Mouse (Mus musculus): ENCODE results near the gene Tmem233. TPM values are rescaled to one million over a fixed set of nuclear protein-coding genes. Genes with fewer than 3 reads are reported as not detected.

Gene Tmem233
- total and polyA plus RNA-seq, 3 experiments = 6.0 TPM; not detected in 2

GRCm38 (mm10) chr5:116115071-116115834, 32.2 kb upstream of the Tmem233 start:
- Histone ChIP-seq H3K4me3 (ENCODE audit: control insufficient read depth in 1 of 2, insufficient read depth in 1 of 2, low read depth in 2 of 2, low read length in 2 of 2) (no peak overlapping the region), H3K36me3 (ENCODE audit: control insufficient read depth in 1 of 2, insufficient read depth in 2 of 2, low read length in 2 of 2) (no peaks in the 10 kb centered on the region), H3K27ac (ENCODE audit: control insufficient read depth, low read depth, low read length) (no peak overlapping the region), H3K79me2 (ENCODE audit: control insufficient read depth, insufficient read depth, low read length, poor library complexity) (no peaks in the 10 kb centered on the region), H3K9me3 (replicated peaks; ENCODE audit: insufficient read depth, low read length) (no peaks in the 10 kb centered on the region), H3K9ac (ENCODE audit: control insufficient read depth, low read depth, low read length, poor library complexity, severe bottlenecking) (no peak overlapping the region), H3K4me1 (ENCODE audit: control insufficient read depth in 1 of 2, insufficient read depth in 2 of 2, low read length in 2 of 2) (no peaks in the 10 kb centered on the region), H3K27me3 (ENCODE audit: control insufficient read depth in 1 of 2, insufficient read depth in 2 of 2, low read length in 2 of 2) (no peaks in the 10 kb centered on the region)
- DNase-seq (ENCODE audit: low read depth, low spot score) = no peak
- no peak for TF ChIP-seq USF1 (IDR thresholded peaks at IDR 0.05; ENCODE audit: low read depth, low read length)
- no peak for TF ChIP-seq RCOR1 (IDR thresholded peaks at IDR 0.05; ENCODE audit: low read depth, low read length)
- TF ChIP-seq GABPA (IDR thresholded peaks at IDR 0.05; ENCODE audit: low read depth, low read length) = no peak
- no peak for TF ChIP-seq UBTF (IDR thresholded peaks at IDR 0.05; ENCODE audit: borderline replicate concordance, insufficient read depth, low read depth, low read length)

GRCm38 (mm10) chr5:116108651-116109050, 25.6 kb upstream of the Tmem233 start:
- Histone ChIP-seq H3K79me2 (ENCODE audit: control insufficient read depth, insufficient read depth, low read length, poor library complexity) (no peaks in the 10 kb centered on the region), H3K9ac (ENCODE audit: control insufficient read depth, low read depth, low read length, poor library complexity, severe bottlenecking) (no peak overlapping the region), H3K9me3 (replicated peaks; ENCODE audit: insufficient read depth, low read length) (no peaks in the 10 kb centered on the region), H3K4me1 (ENCODE audit: control insufficient read depth in 1 of 2, insufficient read depth in 2 of 2, low read length in 2 of 2) (no peaks in the 10 kb centered on the region), H3K27ac (ENCODE audit: control insufficient read depth, low read depth, low read length) (no peak overlapping the region), H3K27me3 (ENCODE audit: control insufficient read depth in 1 of 2, insufficient read depth in 2 of 2, low read length in 2 of 2) (no peaks in the 10 kb centered on the region), H3K4me3 (ENCODE audit: control insufficient read depth in 1 of 2, insufficient read depth in 1 of 2, low read depth in 2 of 2, low read length in 2 of 2) (no peak overlapping the region), H3K36me3 (ENCODE audit: control insufficient read depth in 1 of 2, insufficient read depth in 2 of 2, low read length in 2 of 2) (no peaks in the 10 kb centered on the region)
- DNase-seq (ENCODE audit: low read depth, low spot score) = no peak
- TF ChIP-seq TAL1 (IDR thresholded peaks at IDR 0.05; ENCODE audit: low read length) (no peak), POLR2AphosphoS5 (IDR thresholded peaks at IDR 0.05; ENCODE audit: borderline replicate concordance, low read depth, low read length) (no peak), SMC3 (IDR thresholded peaks at IDR 0.05; ENCODE audit: low read depth, low read length) (no peak), USF1 (IDR thresholded peaks at IDR 0.05; ENCODE audit: low read depth, low read length) (no peak), BHLHE40 (IDR thresholded peaks at IDR 0.05; ENCODE audit: borderline replicate concordance, low read depth, low read length) (no peak), RCOR1 (IDR thresholded peaks at IDR 0.05; ENCODE audit: low read depth, low read length) (no peak), ZMIZ1 (IDR thresholded peaks at IDR 0.05; ENCODE audit: low read depth, low read length) (no peak)

GRCm38 (mm10) chr5:116084231-116084630, 1.2 kb upstream of the Tmem233 start:
- Histone ChIP-seq H3K4me3 (ENCODE audit: control insufficient read depth in 1 of 2, insufficient read depth in 1 of 2, low read depth in 2 of 2, low read length in 2 of 2) (no peak overlapping the region), H3K79me2 (ENCODE audit: control insufficient read depth, insufficient read depth, low read length, poor library complexity) (no peaks in the 10 kb centered on the region), H3K27me3 (ENCODE audit: control insufficient read depth in 1 of 2, insufficient read depth in 2 of 2, low read length in 2 of 2) (no peaks in the 10 kb centered on the region), H3K36me3 (ENCODE audit: control insufficient read depth in 1 of 2, insufficient read depth in 2 of 2, low read length in 2 of 2) (no peaks in the 10 kb centered on the region), H3K27ac (ENCODE audit: control insufficient read depth, low read depth, low read length) (no peak overlapping the region), H3K9me3 (replicated peaks; ENCODE audit: insufficient read depth, low read length) (no peaks in the 10 kb centered on the region), H3K4me1 (ENCODE audit: control insufficient read depth in 1 of 2, insufficient read depth in 2 of 2, low read length in 2 of 2) (no peaks in the 10 kb centered on the region), H3K9ac (ENCODE audit: control insufficient read depth, low read depth, low read length, poor library complexity, severe bottlenecking) (no peak overlapping the region)
- TF ChIP-seq RAD21 (IDR thresholded peaks at IDR 0.05; ENCODE audit: low read depth, low read length) = no peak
- no peak for TF ChIP-seq ETS1 (IDR thresholded peaks at IDR 0.05; ENCODE audit: low read depth, low read length)
- no peak for TF ChIP-seq TBP (IDR thresholded peaks at IDR 0.05; ENCODE audit: low read depth, low read length)
- no peak for TF ChIP-seq USF2 (IDR thresholded peaks at IDR 0.05; ENCODE audit: borderline replicate concordance in 1 of 2, insufficient read depth in 1 of 2, low read depth in 1 of 2, low read length in 2 of 2)
- TF ChIP-seq CHD1 (IDR thresholded peaks at IDR 0.05; ENCODE audit: low read depth, low read length) = no peak
- no peak for TF ChIP-seq MAX (IDR thresholded peaks at IDR 0.05; ENCODE audit: low read length)
- TF ChIP-seq KAT2A (conservative IDR thresholded peaks at IDR 0.05; ENCODE audit: low read depth, low read length) = no peak
- no peak for DNase-seq (ENCODE audit: low read depth, low spot score)
